7 mouse cellular contexts compared by ENCODE assay signal in genomic region chr10:70060021-70060688, GRCm38 (mm10). TPM values are rescaled to one million over a fixed set of nuclear protein-coding genes. Genes with fewer than 3 reads are reported as not detected.
DNase-seq lines count a peak whose midpoint lies in the region; ATAC-seq lines count a peak whose summit lies in the region.

No protein-coding gene starts in this region.

- H3K4me1 ChIP-seq in midbrain, embryonic 14.5 days (ENCODE audit: control insufficient read depth, insufficient read depth, low read length): no peaks in the 10 kb centered on the region
- no peaks in the 10 kb centered on the region for H3K4me1 ChIP-seq in midbrain, embryonic 10.5 days

- H3K9ac ChIP-seq in midbrain, embryonic 14.5 days (replicated peaks; ENCODE audit: low read length): no peak overlapping the region

- H3K36me3 ChIP-seq in midbrain, embryonic 14.5 days (ENCODE audit: control insufficient read depth, insufficient read depth, low read length): no peaks in the 10 kb centered on the region
- H3K36me3 ChIP-seq in midbrain, embryonic 10.5 days: no peaks in the 10 kb centered on the region

- no peak overlapping the region for H3K27ac ChIP-seq in midbrain, embryonic 14.5 days (replicated peaks; ENCODE audit: low read depth, low read length)
- no peak overlapping the region for H3K27ac ChIP-seq in midbrain, embryonic 10.5 days (replicated peaks)

- no peaks in the 10 kb centered on the region for H3K9me3 ChIP-seq in midbrain, embryonic 14.5 days (ENCODE audit: control insufficient read depth, low read length)
- no peaks in the 10 kb centered on the region for H3K9me3 ChIP-seq in midbrain, embryonic 10.5 days (replicated peaks)

- DNase-seq in midbrain, embryonic 14.5 days: peak; percentile 37
- DNase-seq in midbrain, embryonic 10.5 days (ENCODE audit: low spot score): no peak
- DNase-seq in gastrocnemius, adult 8-10 months (ENCODE audit: low spot score in 2 of 2): peak; percentile 60 to 71
- DNase-seq in kidney, postnatal 4 days: peak; percentile 26 to 38
- DNase-seq in lung, postnatal 4 days: peak; percentile 24 to 39
- no peak for DNase-seq in urinary bladder, postnatal 25 days (ENCODE audit: low spot score)

- ATAC-seq in midbrain, embryonic 14.5 days (ENCODE audit: low FRiP score, low TSS enrichment): no peak
- no peak for ATAC-seq in granulocyte monocyte progenitor cell, adult 5-6 weeks (replicated peaks; ENCODE audit: poor library complexity, severe bottlenecking)

- H3K4me2 ChIP-seq in midbrain, embryonic 14.5 days (ENCODE audit: low read length): no peak overlapping the region

- 71% methylated on average over 19 of the region's 19 CpGs for WGBS in midbrain, embryonic 14.5 days
- 81% methylated on average over 19 of the region's 19 CpGs for WGBS in midbrain, embryonic 10.5 days

- no peaks in the 10 kb centered on the region for H3K27me3 ChIP-seq in midbrain, embryonic 14.5 days (ENCODE audit: control insufficient read depth, insufficient read depth, low read length)
- H3K27me3 ChIP-seq in midbrain, embryonic 10.5 days (ENCODE audit: low read depth, poor library complexity, severe bottlenecking): no peaks in the 10 kb centered on the region

- H3K4me3 ChIP-seq in midbrain, embryonic 14.5 days (replicated peaks; ENCODE audit: low read depth, low read length): no peak overlapping the region
- no peak overlapping the region for H3K4me3 ChIP-seq in midbrain, embryonic 10.5 days

RNA-seq across cellular contexts. Expression of gene Ccdc6, which starts 36.8 kb away (rescaled TPM):
- 34.9 and 39.7 TPM in 2 replicates for polyA plus RNA-seq in midbrain, embryonic 14.5 days (2014; fragmentation: Nextera tagmentation; extraction: Ambion mirVana)
- polyA plus RNA-seq in midbrain, embryonic 10.5 days (2016; fragmentation: Nextera tagmentation; extraction: Ambion mirVana): 19.8 and 21.3 TPM in 2 replicates
- 100 to 1,000 TPM; 102 to 119 (median 108) TPM for total RNA-seq in gastrocnemius, adult 8-10 months (2022)
- total RNA-seq in granulocyte monocyte progenitor cell, adult 5-6 weeks (2014; fragmentation: Nextera tagmentation): 28.6 and 33.8 TPM in 2 replicates
- 17.7 and 18.8 TPM in 2 replicates for total RNA-seq in granulocyte monocyte progenitor cell, adult 5-6 weeks (2017)

Comparison
In these comparisons a context has a peak if more than half of its experiments do, and no peak if none do; other contexts are left out.
1. DNase-seq: peak in midbrain, embryonic 14.5 days (single experiment), gastrocnemius, adult 8-10 months (2 of 2), kidney, postnatal 4 days (2 of 2) and lung, postnatal 4 days (2 of 2); none in midbrain, embryonic 10.5 days (single experiment) and urinary bladder, postnatal 25 days (single experiment).